Mouse (Mus musculus) ZHBTc4 (cell line): ENCODE measurements around the gene Prps2.
A peak's percentile ranks its signal among the peaks of the same experiment; 100 is the strongest.
"Not testable (repeated sequence)": the region's sequence is repeated elsewhere in the genome, so short reads cannot be mapped to it uniquely, and the experiment has no call there.

ENCODE experiments used
- DNase-seq: peaks from one replicate; pipeline ENCODE4 v3.0.0-alpha.2; 2011; ENCODE audit warnings: low read depth, low spot score

Prps2 gene

DNA sequence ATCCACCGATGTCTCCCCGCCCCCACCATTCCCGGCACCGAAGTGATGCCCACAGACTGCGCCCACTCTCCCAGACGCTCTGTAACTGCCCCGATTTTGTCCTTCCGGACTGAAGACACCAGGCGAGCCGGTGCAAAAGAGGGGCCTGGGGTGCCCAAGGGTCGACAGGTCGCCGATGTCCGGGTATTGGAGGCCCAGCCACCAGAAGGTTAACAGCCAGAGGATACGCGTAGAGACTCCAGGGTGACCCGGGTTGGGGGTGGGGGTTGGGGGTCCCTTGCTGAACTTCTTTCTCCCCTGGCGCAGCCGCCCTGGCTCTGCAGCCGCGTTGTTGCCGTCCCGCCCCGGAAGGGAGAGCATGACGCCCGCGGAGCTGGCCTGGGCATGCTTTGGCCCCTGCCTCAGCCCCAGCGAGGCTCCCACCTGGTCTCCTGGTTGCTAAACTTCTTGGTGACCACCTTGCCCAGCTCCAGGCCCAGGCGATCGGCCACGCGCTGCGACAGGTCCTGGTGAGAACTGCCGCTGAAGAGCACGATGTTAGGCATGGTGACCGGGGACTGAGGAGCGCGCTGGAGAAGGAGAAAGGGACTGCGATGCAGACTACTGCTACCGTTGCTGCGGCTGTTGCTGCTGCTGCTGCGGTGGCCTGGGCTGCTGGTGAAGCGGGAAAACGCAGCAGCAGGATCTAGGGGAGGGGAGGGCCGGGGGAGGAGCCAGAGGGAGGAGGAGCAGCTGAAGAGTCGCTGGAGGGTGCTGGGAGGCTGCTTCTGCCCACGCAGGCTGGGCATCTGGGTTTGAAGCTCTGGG is at the start of gene Prps2:
Prps2 (minus strand) TSS at position 703 of the 807 bp plus-strand sequence.
- DNase-seq = peak; percentile 76

DNA sequence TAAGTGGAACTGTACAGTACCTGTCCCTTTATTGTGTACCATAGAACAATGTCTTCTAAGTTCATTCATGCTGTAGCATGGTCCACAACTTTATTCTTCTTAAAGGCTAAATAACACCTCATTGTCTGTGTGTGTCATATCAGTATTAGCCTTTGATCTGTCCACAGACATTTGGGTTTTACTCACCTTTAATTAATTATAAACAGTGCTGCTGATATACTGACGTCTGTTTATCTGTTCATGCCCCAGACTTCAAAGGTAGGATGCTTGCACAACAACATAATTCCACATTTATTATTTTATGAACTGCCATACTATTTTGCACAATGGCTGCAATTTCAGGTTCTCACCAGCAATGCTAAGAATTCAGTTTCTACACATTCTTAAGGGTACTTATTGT is 35.1 kb upstream of the Prps2 start:
- no peak for DNase-seq

DNA sequence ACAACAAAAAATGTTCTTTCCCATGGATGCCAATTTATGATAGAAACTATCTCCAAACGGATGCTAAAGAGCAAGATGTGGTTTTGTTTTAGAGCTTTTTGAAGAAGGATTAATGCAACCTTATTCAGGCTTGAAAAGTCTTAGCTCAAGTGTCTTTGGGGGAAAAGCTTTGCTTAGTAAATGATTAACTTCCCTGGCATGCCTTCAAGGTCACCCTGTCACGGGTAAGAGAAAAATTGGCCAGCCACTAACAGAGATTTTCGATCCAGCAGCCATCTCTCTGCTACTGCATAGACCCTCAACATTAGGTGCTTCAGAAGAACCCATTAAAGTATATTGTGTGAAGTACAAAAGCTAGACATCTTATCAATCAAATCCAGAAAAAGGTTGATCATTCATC is 12.4 kb upstream of the Prps2 start:
- DNase-seq = no peak

DNA sequence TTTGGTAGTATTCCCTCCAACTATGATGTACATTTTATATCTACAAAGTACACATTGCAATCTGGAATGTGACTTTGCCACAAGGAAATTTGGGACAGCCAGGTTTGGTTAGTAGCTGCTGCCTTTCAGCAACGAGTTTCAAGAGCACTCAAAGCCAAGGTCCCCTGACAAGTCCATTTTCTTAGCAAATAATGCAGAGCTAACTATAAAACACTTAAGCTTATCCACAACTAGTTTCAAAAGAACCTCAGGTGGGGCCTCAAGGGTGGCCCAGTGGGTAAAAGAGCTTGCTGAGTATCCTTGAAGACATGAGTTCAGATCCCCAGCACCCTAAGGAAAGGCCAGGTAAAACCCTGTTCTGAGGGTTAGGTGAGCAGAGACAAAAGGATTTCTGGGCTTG is 4.1 kb upstream of the Prps2 start:
- DNase-seq = no peak

DNA sequence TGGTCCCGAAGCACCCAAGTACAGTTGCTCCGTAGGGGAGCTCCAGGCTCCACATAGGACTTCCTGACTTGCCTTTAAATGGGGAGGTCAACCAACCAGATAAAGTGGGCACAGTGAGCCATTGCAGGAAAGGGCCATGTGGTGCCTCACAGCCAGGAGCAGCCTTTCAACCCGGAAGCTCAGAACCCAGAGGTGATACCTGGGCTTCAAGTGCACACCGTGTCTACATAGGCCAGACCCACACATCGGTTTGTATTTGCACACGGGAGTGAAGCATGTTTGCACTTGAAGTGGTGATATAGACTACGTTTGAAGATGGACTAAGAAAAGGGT is 271 bp upstream of the Prps2 start:
- DNase-seq = no peak

DNA sequence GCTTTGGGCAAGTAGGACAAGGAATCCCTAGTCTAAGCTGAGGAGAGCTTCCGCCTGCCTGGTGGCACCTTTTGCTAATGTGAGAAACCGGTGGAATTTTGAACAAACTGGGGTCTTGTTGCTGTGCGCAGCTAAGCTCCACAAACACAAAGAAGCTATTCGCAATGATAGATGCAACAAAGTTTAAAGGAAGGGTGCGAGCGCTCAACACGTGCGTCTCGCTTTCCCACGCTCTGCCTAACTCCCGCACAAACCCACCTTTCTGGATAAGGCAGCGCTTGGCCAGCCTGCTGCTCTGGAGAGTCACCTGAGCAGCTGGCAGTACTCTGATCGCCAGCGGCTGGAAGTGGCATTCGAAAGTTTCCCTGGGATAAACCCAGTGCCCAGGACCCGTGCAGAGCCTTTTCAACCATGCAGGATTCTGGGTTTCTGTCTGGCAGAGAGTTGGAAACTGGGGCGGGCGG is 934 bp downstream of the Prps2 start:
- peak; percentile 23 for DNase-seq

DNA sequence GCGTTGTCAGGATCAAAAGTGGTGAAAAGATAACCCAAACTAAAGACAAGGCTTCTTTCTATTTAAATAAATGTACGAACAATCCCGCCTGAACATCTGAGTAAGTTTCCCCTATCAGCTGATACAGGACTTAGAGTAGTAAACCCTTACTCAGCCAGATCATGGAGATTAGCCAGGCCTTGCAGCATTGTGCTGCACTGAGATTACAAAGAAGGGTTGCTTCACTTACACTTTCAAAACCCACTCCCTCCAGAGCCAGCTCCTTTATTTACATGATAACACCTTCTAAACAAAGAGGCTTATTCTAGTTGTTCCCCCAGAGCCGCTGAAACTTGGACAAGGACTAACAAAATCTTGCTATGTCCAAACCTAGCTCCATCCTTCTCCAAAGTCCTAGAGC is 2.5 kb downstream of the Prps2 start:
- peak; percentile 53 for DNase-seq

DNA sequence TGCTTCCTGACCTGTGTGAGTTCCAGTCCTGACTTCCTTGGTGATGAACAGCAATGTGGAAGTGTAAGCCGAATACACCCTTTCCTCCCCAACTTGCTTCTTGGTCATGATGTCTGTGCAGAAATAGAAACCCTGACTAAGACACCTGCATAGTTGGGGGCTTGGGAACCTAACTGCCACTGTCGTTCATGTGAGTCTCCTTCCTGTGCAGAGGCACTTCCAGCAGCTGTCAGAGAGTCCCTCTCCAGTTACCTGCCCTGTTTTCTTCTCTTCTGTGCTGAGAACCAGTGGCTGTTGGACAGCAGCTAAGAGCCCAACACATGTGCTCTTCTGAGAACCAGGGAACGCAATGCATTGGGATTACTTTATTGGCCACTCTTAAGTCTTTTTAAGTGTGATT is 21.3 kb downstream of the Prps2 start:
- not testable (repeated sequence) for DNase-seq

DNA sequence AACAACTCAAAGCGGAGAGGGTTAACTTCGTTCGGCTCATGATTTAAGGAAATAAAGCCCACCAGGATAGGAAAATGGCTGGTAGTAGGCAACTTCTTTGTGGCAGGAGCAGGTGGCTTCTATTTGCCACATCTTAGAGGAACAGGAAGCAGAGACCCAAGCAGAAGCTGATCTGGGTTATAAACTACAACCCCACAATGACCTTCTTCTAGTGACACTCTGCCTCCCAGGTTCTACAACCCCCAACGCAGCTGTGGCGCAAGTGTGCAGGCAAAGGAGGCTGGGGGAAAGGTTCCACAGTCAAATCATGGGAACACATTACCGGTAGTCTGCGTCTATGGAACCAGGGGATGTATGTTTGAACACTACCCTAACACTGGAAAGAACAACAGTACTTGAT is 22.8 kb downstream of the Prps2 start:
- DNase-seq = no peak

DNA sequence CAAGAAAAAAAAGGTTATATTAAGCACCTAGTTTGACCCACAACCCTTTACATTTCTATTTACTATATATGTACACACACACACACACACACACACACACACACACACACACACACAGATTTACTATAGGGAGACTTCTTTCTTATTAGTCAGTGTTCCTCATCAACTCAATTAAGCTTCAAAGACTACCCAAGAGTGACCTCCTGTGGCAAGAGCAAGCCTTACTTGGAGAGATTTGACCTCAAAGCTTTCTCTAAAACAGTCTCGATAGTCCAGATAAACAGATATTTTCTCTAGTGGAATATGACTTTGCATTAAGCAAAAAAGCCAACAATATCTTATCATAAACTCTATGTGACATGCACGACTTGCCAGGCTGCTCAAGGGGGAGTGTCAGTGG is 25.1 kb downstream of the Prps2 start:
- no peak for DNase-seq

DNA sequence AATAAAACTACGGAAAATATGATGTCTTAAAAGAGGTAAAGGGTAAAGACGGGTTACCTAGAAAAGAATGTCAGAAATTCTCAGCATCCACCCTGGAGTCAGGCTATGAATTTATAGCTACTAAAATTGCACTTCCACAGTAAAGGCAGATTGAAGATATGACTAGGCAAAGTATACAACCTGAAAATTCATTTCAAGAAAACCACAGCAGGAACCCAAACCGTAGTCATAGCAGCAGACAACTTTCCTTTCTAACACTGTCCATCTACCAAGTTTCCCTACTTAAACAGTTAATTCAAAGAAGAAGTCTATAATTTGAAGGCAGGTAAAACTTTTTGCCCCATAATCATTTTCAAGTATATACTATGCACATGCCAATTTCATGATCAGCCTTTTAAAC is 26.6 kb downstream of the Prps2 start:
- no peak for DNase-seq

DNA sequence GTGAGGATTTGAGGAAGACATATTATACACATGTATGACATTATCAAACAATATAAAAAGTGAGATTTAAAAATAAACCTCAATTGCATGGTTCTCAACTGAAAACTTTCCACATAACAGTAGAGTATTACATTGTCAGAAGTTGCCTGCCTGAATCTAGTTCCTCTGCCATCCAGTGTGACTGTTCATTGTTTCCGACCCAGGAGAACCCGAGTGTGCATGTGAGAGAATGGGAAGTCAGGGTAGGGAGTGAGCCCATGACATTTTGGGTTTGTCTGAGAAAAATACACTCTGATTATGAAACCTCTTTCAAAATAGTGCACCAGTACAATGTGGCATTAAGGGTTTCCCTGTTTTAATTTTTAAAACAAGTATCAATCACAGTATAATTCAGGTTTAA is 28.9 kb downstream of the Prps2 start:
- no peak for DNase-seq

DNA sequence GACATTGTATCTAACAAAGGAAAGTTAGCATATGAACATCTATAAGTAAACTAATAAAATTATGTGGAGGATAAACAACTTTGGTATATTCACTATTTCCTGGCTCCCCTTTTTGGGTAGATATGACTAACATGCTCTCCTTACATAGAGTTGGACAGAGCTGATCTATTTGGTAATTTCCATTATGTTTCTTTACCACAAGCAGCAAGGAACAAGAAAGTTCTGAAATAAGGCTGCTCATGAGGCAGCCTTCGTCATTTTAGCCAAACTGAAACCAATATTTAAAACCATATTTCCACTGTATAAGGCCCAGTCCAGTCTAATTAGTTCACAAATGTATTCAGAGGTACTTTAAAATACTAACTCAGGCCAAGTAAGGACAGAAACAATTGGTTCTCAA is 36.1 kb downstream of the Prps2 start:
- no peak for DNase-seq

DNA sequence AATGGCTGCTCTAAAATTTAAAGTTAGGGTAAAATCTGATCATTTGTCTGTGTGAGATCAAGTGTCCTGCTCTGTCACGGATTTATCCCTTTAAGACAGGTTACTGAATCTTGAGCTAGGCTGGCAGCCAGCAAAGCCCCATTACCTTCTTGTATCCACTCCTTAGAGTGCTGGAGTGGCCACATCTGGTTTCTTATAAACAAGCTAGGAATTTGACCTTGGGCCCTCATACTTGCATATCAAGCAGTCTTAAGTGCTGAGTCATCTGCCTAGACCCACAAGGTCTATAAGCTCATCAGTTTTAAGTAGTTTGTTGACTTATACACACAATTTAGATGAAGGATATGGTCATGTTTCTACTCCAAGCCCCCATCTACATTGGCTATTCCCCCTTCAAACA is 38.2 kb downstream of the Prps2 start:
- DNase-seq = peak; percentile 49

DNA sequence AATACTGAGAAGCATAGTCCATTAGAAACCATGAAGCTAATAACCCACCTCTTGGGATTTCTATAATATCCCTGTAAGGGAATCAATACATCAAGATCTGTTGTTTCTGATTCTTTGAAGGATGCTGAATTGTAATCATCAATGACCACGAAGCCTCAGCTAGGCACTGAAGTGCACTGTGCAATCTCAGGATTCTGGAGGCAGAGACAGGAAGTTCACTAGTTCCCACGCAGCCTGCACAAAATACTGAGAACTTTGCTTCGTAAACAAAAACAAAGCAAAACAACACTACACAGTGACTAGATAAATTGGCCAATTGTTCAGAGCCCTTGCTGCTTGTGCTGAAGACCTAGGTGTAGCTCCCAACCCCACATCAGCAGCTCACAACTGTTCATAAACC is 40.7 kb downstream of the Prps2 start:
- no peak for DNase-seq

DNA sequence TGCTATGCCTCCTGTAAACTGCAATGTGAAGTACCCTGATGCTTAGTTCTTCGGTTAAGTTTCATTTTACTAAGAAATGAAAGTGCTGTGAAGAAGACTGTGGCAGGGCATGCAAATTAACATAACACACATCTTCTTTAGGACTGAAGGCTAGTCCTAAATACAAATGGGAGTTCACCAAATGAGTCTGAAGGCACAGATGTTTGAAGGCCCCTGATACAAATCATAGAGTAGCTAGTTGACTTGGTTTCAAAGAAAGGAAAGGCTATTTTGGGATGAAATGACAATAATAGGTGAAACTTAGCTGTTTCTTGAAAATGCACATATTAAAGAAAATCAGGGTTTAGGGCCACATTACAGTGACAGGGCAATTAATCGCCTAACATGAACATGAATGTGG is 42.4 kb downstream of the Prps2 start:
- DNase-seq = no peak

DNA sequence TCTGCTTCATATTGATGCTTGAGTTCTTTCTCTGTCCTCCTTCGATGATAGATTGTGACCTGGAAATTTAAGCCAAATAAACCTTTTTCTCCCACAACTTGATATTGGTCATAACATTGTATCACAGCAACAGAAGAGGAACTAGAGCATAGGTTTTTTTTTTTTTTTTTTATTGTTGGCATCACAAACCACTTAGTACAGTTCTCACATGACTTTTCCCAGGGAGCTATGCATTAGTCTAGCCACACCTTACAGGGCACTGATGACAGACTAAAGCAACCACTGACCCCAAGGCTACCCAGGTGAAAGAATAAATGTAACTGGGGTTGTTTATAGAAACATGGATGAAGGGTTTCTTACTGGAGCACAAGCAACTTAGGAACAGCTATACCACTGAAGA is 44.6 kb downstream of the Prps2 start:
- no peak for DNase-seq

DNA sequence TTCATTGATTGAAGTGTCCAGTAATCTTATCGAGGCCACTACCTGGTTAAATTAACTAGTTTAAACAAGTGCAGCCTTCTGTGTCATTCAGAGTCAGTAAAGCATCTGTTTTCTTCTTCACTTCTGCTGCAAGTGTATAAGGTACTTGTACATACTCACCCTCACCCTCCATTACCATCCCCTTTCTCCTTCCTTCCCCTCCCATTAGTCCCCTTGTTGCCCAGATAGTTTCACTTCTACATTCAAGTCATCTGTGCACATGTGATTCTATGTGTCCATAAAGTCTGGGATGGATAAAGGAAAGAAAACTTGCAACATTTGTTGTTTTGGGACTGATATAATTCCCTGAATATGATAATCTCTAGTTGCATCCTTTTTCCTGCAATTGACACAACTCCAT is 48.0 kb downstream of the Prps2 start:
- DNase-seq = no peak

DNA sequence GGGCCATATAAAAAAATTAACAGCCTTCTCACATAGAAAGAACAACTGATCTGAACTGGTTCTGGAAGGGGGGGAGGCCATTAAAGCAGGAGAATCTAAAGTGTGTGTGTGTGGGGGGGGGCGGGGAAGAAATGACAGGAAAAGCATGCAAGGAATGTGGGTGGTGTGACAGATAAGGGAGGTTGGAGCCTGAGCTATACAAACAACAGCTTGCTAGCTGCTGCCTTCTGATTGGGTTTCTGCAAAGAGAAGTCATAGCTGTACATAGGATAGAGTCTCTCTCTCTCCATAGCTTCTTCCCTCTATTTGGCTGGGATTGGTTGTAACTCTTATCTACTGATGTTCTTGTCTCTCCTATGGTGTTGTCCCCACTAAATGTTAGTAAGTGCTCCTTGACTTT is 49.9 kb downstream of the Prps2 start:
- DNase-seq = peak; percentile 7

DNA sequence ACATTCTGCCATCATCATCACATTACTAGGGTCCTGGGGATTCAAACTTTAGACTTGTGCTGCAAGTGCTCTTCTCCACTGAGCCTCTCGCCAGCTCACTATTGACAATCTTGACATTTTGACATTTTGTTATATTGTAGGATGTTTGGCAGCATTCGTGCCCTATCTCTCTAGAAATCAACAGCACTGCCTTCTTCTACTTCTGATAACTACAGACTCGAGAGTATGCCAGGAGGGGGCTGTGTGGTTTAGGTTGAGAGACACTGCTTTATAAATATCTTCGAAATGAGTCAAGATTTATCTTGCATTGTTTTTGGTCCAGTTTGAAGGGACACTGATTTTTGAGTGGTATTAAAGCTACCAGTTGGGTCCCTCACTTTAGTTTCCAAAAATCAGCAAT is 51.6 kb downstream of the Prps2 start:
- no peak for DNase-seq

DNA sequence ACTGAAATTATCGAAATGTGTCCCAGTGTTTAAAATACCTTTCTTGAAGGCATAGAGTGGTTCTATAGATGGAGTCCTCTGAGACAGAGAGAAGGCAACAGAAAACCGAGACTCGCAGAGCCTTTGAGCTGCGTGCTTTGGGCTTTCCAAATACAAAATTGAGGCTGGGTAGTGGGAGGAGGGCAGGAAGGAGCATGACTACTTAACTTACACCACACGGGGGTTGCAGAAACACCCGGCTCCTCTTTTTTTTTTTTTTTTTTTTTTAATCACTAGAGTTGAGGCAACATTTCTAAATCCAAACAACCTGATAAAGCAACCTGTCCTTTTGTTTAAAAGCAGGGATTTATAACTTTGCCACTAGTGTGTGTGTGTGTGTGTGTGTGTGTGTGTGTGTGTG is 52.1 kb downstream of the Prps2 start, which contains the start of gene Tlr7:
Tlr7 (minus strand) TSS at position 160 of the 400 bp plus-strand sequence.
- no peak for DNase-seq

DNA sequence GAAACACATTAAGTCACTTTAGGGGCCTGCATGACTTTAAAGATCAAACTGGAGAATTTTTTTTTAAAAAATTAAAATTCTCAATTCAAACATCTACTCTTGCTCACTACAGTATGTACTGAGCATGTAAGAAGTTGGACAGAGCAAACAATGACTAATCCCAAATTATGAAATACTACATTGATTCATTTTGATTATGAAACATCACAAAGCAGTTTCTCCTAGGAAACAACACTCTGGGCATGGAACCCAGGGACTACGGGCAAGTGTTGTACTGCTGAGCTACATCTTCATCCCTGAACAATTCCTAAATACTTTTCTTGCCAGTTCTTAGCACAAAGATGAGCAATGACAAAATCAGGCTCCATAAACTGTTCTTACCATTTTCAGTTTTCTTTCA is 52.9 kb downstream of the Prps2 start:
- no peak for DNase-seq

DNA sequence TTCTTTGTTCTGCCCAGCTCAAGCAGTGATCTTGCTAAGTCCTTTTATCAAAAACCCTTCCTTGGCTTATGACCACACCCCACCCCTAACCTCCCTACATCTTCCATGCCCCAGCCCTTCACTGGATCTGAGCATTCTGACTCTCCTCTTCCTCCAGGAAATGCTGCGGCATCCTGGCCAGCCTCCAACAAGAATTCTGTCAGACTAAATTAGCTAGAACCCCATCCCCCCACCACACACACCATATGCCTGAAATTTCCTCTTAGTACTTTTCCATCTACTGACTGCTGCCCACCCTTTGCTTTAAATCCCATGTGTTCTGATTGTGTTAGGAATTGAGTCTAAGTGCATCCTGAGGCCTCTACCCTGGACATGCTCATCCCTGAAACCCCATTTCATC is 53.5 kb downstream of the Prps2 start:
- no peak for DNase-seq

DNA sequence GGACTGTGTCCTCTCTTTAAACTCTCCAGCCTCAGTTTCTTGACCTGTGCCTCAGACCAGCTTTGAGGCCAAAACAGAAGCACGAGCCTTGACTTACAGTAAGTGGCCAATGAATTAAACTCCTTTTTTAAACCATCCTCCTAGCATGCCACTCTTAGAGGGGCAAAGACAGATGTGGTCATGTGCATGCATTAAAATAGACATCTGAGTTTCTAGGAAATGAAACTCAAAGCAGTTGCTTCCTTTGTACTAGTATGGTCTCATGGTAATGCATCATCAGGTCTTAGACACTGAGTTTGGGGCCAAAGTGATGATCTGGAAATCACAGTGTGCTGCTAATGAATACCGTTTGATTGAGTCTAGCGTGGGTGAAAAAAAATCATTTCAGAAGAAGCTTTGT is 54.0 kb downstream of the Prps2 start:
- DNase-seq = no peak
